Mouse (Mus musculus): Measurements from ENCODE around the gene Becn1. TPM values are rescaled to one million over a fixed set of nuclear protein-coding genes. Genes with fewer than 3 reads are reported as not detected.

Gene Becn1
- 131 and 140 TPM in 2 replicates for polyA plus RNA-seq (2015; fragmentation: Nextera tagmentation; extraction: Ambion mirVana)

DNA sequence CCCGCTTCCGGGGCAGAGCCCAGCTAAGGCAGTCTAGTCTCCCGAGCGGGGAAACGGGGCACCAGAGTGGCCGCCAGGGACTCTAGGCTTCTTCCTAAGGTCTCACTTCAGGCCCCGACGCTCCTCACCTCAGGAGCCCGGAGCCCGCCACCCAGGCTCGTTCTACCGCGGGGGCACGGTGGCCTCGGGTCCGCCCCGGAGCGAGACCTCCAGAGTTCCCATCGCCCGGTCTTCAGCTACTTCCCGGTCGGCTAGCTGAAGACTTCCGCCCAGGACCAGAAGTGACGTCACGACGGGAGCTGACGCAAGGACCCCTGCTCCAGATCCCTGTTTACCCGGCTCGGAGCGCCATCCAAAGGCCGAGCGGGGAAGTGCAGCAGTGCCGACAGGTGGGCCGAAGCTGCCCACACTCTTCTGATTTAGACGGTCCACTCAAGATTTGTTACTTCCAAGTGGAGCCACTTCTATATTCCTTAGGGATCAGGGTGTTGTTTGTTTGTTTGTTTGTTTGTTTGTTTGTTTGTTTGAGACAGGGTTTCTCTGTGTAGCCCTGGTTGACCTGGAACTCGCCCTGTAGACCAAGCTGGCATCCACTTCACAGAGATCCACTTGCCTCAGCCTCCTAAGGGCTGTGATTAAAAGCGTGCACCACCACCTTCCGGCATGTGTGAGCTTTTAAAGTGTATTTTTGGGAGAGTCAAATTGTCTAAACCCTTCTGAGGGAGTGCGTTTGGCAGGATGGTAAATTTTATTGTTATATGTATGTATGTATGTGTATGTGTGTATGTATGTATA is at the start of gene Becn1:
Becn1 (minus strand) TSS at position 283 of the 795 bp plus-strand sequence.

DNA sequence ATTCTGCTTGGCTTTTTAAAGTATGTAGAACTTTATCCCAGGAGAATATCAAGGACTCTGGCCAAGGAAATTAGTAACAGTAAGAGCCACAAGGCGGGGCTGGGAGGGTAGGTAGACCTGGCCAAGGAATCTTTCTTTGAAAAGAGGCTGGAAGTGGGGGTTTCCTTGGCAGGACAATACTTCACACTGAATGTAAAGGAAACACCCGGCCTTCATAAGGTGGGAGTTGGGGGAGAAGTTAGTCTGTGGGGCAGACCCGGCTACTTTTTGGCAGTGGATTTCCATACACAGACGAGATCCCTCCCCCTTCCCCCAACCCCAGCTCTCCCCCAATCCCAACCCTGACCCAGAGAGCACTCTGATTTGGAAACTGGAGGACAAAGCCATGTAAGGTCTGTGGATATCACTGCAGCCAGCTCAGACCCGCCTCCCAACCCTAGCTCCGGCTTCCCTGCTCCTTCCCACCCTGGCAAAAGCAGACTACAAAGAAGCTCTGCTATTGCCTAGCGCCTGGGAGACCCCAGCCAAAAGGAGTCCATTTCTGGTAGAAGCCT is 28.4 kb upstream of the Becn1 start, which contains the start of gene Aoc3:
Aoc3 (plus strand) TSS at position 235 of the 554 bp plus-strand sequence.

DNA sequence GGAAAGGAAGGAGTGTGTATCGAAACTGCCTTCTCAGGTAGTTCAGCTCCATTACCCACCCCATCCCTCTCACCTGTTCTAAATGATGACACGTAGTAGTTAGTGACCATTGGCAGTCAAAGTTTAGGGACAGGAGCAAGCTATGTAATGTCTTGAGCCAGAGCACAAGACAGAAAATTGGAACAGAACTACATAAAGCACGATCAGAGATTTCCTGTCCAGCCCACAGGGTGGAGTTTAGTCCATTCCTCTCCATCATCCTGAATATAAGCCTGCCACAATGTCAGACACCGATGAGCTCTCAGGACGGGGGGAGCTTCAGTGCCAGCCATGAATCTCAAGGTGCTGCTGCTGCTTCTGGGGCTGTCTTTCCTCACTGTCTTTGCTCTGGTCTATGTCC is 22.7 kb upstream of the Becn1 start, which contains the start of gene Aoc2:
Aoc2 (plus strand) TSS at position 301 of the 400 bp plus-strand sequence.

DNA sequence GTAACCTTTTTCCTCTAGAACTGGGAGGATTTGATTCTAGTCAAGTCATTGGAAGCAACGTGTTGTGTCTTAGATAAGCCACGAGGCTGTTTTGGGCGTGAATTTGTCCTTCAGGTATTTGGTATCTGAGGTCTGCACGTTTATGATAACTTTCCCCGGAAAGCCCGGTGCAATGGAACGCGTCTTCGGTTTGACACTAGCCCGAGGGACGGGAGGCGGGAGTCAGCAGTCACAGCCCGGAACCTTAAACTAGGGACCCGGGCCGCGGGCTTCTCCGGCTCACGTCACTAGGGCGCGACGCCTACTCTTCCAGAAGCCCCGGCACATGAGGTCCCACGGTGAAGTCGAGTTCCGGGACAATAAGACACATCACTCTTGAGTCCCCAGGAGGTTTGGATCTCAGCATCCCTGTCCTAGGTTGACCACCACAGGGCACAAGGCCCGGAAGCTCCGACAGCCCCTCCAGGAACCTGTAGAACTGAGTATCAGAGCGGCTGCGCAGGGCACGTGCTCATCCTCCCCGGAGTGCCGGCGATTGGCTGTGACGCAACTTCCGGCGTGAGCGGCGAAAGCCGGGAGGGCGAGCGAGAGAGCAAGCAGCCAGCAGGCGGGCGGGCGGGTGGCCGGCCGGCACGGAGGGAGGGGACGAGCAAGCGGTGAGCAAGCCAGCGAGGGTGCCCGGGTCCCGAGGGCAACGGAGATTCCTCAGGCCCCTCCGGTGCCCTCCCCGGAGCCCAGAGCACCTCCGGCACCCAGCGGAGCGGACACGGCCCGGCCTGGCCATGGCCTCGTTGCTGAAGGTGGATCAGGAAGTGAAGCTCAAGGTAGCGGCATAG is 13.8 kb upstream of the Becn1 start, which contains the start of gene Psme3:
Psme3 (plus strand) TSS at position 549 of the 836 bp plus-strand sequence.

DNA sequence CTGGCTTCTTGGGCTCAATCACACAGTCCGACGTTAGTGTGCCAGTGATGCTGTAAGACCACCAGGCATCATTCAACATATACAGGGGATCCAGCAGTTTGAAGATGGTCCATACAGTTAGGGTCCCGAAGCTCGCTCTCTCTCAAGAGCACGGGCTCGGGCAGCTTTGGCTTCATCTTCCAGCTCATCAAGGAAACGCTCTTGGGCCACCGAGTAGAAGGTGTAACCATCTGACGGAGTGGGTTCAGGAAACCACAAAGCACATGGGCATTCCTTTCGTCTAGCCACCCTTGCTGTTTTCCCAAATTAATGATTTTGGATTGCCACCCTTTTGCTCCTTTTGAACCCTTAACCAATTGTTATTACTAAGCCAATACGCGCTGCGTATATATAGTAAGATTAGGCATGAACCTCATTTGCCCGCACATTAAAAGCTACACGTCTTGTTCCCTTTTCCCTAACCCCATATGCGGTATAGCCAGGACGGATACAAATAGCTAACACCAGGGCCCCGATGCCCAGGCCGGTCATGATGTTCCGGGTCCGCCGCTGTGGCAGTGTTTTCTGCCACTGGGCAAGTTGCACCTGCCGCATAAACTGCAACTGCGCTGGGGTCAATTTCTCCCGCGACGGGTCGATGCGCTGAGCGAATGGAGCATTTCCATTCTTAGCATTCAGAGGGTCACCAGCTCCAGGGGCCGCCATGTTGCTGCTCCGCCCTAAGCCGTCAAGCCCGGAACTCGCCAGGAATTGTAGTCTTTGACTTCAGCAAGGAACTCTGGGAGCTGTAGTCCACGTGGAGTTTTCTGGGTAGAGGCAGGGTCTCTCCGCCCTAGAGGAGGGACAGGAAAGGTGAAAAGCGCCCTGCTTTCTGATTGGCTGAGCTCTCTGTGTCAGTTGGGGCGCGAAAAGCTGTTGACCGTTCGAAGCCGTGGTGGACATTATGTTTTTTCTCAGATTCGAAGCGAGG is 23.6 kb downstream of the Becn1 start, which contains the start of the genes Cntd1 and Coa3:
Cntd1 (plus strand) TSS at position 790 of the 970 bp plus-strand sequence.
Coa3 (minus strand) TSS at position 892 of the 970 bp plus-strand sequence.

DNA sequence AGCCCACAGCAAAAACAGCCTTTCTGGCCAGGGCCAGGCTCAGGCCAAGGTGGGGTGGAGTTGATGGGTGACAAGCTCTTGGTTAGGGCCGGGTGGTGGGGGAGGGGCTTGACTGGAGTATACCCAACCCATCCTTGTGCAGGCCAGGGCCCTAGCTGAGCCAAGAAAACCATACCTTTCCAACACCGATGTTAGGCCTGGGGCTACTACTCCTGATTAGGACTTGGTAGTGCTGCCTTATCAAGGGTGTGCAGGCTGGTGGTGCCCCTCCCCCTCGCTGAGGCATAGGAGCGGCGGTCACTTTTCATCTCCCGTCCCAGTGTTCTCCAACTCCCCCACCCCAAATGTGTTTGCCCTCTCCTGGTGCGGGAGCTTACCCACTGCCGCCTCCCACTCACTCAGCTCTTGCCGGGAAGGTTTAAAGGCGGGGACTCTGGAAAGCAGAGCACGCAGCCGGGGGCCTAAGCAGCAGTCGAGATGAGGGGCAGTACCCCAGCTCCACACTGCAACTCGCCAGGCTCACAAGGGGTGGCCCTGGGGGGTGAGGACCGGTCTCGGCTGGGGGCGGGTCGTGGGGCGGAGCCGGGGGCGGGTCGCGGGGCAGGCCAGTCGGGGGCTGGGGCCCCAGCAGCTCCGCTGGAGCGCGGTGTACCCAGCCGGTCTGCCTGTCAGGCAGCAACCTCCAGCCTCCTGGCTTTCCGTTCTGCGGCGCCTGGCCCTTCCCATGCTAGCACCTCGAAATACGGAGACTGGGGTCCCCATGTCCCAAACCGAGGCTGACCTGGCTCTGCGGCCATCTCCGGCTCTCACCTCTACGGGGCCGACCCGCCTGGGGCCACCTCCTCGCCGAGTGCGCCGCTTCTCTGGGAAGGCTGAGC is 41.9 kb downstream of the Becn1 start, which contains the start of gene Wnk4:
Wnk4 (plus strand) TSS at position 620 of the 878 bp plus-strand sequence.

DNA sequence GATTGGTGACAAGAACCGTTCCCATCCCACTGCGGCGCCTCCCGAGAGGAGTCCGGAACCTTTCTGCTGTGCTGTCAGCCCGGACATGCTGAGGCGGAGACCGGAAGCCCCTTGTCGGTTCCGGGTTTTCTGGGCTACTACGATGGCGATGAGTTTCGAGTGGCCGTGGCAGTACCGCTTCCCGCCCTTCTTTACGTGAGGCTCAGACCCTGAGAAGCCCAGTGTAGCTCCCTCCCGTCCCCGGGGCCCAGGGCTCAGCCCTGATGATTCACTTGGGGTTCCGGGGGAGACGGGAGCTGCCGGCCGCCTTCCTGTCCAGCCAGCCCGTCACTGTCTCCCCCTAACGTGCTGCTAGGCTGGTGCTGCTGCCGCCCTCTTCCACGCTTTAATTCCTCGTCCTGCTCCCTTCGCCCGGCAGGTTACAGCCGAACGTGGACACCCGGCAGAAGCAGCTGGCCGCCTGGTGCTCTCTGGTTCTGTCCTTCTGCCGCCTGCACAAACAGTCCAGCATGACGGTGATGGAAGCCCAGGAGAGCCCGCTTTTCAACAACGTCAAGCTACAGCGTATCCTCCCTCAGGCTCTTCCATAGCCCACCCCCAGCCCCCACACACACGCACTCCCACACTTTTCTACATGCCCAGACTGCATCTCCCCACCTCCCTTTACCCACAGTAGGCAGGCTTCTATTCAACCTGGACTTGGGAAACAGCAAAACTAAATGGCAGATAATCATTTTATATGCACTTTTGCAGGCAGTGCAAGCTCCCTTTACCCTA is 48.3 kb downstream of the Becn1 start, which contains the start of gene Vps25:
Vps25 (plus strand) TSS at position 95 of the 777 bp plus-strand sequence.

DNA sequence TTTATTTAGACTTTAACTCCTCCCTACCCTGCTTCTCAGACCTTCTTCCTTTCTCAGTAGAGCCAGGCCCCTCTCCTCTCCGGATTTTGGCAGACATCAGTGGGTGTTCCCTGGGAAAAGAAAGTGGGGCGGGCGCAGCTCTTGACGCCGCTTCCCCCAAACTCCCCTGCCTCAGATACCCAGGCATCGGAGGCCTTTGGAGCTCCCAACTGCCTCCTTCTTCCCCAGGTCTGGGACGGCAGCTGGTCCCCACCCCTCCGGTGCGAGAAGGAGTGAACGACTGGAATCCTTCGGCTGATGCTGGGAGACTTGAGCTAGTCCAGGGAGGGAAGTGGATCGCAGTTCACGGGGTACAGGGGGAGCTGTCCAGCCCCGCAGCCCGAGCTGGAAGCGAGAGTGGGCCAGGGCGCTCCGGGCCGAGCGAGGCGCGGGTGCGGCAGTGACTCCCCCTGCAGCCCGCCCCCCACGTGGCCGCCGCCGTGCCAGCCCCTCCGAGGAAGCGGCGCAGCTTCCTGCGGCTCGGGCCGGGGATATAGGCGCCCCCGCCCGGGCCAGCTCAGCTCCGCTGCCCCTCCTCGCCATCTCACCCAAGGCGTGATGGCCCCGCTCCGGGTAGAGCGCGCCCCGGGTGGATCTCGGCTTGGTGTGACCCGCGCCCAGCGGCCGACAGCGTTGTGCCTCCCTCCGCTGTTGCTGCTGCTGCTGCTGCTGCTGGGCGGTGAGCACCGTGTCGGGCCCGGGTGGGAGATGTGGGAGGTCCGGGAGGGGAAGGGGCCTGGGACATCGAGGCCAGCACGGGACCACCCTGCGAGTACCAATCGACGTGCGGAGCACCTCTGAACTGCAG is 56.0 kb downstream of the Becn1 start, which contains the start of gene Ramp2:
Ramp2 (plus strand) TSS at position 174 of the 847 bp plus-strand sequence.

Other genes starting within 250 kb of the Becn1 start
- 12.8 and 12.9 TPM in 2 replicates for gene Naglu, start 232.3 kb downstream of the Becn1 start, polyA plus RNA-seq (2015; fragmentation: Nextera tagmentation; extraction: Ambion mirVana)
- 0.18 and 0.28 TPM in 2 replicates for gene Hsd17b1, start 223.9 kb downstream of the Becn1 start, polyA plus RNA-seq (2015; fragmentation: Nextera tagmentation; extraction: Ambion mirVana)
- 30.7 and 32.2 TPM in 2 replicates for gene Coasy, start 219.7 kb downstream of the Becn1 start, polyA plus RNA-seq (2015; fragmentation: Nextera tagmentation; extraction: Ambion mirVana)
- gene Mlx, start 215.0 kb downstream of the Becn1 start, polyA plus RNA-seq (2015; fragmentation: Nextera tagmentation; extraction: Ambion mirVana): 66.4 and 68.3 TPM in 2 replicates
- gene Psmc3ip, start 206.8 kb downstream of the Becn1 start, polyA plus RNA-seq (2015; fragmentation: Nextera tagmentation; extraction: Ambion mirVana): 11.4 and 15.9 TPM in 2 replicates
- 21.0 and 22.1 TPM in 2 replicates for gene Retreg3, start 182.4 kb downstream of the Becn1 start, polyA plus RNA-seq (2015; fragmentation: Nextera tagmentation; extraction: Ambion mirVana)
- 61.3 and 65.4 TPM in 2 replicates for gene Tubg1, start 182.3 kb downstream of the Becn1 start, polyA plus RNA-seq (2015; fragmentation: Nextera tagmentation; extraction: Ambion mirVana)
- gene Tubg2, start 146.4 kb downstream of the Becn1 start, polyA plus RNA-seq (2015; fragmentation: Nextera tagmentation; extraction: Ambion mirVana): 62.5 and 67.4 TPM in 2 replicates
- gene Cntnap1, start 131.8 kb downstream of the Becn1 start, polyA plus RNA-seq (2015; fragmentation: Nextera tagmentation; extraction: Ambion mirVana): 13.6 and 14.3 TPM in 2 replicates
- gene Plekhh3, start 130.9 kb downstream of the Becn1 start, polyA plus RNA-seq (2015; fragmentation: Nextera tagmentation; extraction: Ambion mirVana): 7.9 and 10.5 TPM in 2 replicates
- 0.56 and 1.0 TPM in 2 replicates for gene Ccr10, start 126.8 kb downstream of the Becn1 start, polyA plus RNA-seq (2015; fragmentation: Nextera tagmentation; extraction: Ambion mirVana)
- 21.5 and 25.4 TPM in 2 replicates for gene Ezh1, start 75.8 kb downstream of the Becn1 start, polyA plus RNA-seq (2015; fragmentation: Nextera tagmentation; extraction: Ambion mirVana)
- 143 and 155 TPM in 2 replicates for gene Ramp2, start 56.3 kb downstream of the Becn1 start, polyA plus RNA-seq (2015; fragmentation: Nextera tagmentation; extraction: Ambion mirVana)
- 129 and 133 TPM in 2 replicates for gene Vps25, start 48.6 kb downstream of the Becn1 start, polyA plus RNA-seq (2015; fragmentation: Nextera tagmentation; extraction: Ambion mirVana)
- gene Wnk4, start 41.7 kb downstream of the Becn1 start, polyA plus RNA-seq (2015; fragmentation: Nextera tagmentation; extraction: Ambion mirVana): 5.9 and 6.4 TPM in 2 replicates
- gene Cntd1, start 23.3 kb downstream of the Becn1 start, polyA plus RNA-seq (2015; fragmentation: Nextera tagmentation; extraction: Ambion mirVana): 0.48 and 1.0 TPM in 2 replicates
- 229 and 252 TPM in 2 replicates for gene Coa3, start 23.2 kb downstream of the Becn1 start, polyA plus RNA-seq (2015; fragmentation: Nextera tagmentation; extraction: Ambion mirVana)
- 80.5 and 81.0 TPM in 2 replicates for gene Psme3, start 13.9 kb upstream of the Becn1 start, polyA plus RNA-seq (2015; fragmentation: Nextera tagmentation; extraction: Ambion mirVana)
- gene Aoc2, start 22.8 kb upstream of the Becn1 start, polyA plus RNA-seq (2015; fragmentation: Nextera tagmentation; extraction: Ambion mirVana): 0.46 and 0.64 TPM in 2 replicates
- gene Aoc3, start 28.3 kb upstream of the Becn1 start, polyA plus RNA-seq (2015; fragmentation: Nextera tagmentation; extraction: Ambion mirVana): 0.18 and 0.34 TPM in 2 replicates
- gene G6pc, start 65.3 kb upstream of the Becn1 start, polyA plus RNA-seq (2015; fragmentation: Nextera tagmentation; extraction: Ambion mirVana): not detected in 2 replicates
- gene Aarsd1, start 115.3 kb upstream of the Becn1 start, polyA plus RNA-seq (2015; fragmentation: Nextera tagmentation; extraction: Ambion mirVana): 84.4 and 90.0 TPM in 2 replicates
- gene Gm27029, start 122.5 kb upstream of the Becn1 start, polyA plus RNA-seq (2015; fragmentation: Nextera tagmentation; extraction: Ambion mirVana): 5.1 and 6.6 TPM in 2 replicates
- 22.4 and 24.5 TPM in 2 replicates for gene Rundc1, start 122.8 kb upstream of the Becn1 start, polyA plus RNA-seq (2015; fragmentation: Nextera tagmentation; extraction: Ambion mirVana)
- gene Ptges3l, start 123.0 kb upstream of the Becn1 start, polyA plus RNA-seq (2015; fragmentation: Nextera tagmentation; extraction: Ambion mirVana): 4.1 and 4.5 TPM in 2 replicates
- 246 and 275 TPM in 2 replicates for gene Rpl27, start 140.0 kb upstream of the Becn1 start, polyA plus RNA-seq (2015; fragmentation: Nextera tagmentation; extraction: Ambion mirVana)
- 6.7 and 8.5 TPM in 2 replicates for gene Ifi35, start 146.1 kb upstream of the Becn1 start, polyA plus RNA-seq (2015; fragmentation: Nextera tagmentation; extraction: Ambion mirVana)
- 163 and 168 TPM in 2 replicates for gene Rnd2, start 162.7 kb upstream of the Becn1 start, polyA plus RNA-seq (2015; fragmentation: Nextera tagmentation; extraction: Ambion mirVana)
- gene Vat1, start 163.9 kb upstream of the Becn1 start, polyA plus RNA-seq (2015; fragmentation: Nextera tagmentation; extraction: Ambion mirVana): 103 and 115 TPM in 2 replicates
- gene Brca1, start 249.7 kb upstream of the Becn1 start, polyA plus RNA-seq (2015; fragmentation: Nextera tagmentation; extraction: Ambion mirVana): 1.8 and 1.9 TPM in 2 replicates
- gene Nbr1, start 249.9 kb upstream of the Becn1 start, polyA plus RNA-seq (2015; fragmentation: Nextera tagmentation; extraction: Ambion mirVana): 47.0 TPM in 2 replicates